Mouse (Mus musculus) limb, embryonic 12.5 days (tissue): ENCODE data around the gene Plekhm2. TPM values are rescaled to one million over a fixed set of nuclear protein-coding genes. Genes with fewer than 3 reads are reported as not detected.

ENCODE experiments used
- ATAC-seq: fragments of 200-750 bp; cut with Nextera tagmentation; 2 replicates; pipeline ENCODE4 v1.8.0; 2017; ENCODE audit warnings: low read depth, moderate TSS enrichment; ENCODE audit not compliant: insufficient number of reproducible peaks, insufficient read depth, low FRiP score, low TSS enrichment
- H3K27ac ChIP-seq: fragments of 300-500 bp; sonication (generic); 2 replicates; pipeline ENCODE4 v1.5.1; 2016; ENCODE audit warnings: mild to moderate bottlenecking, moderate library complexity
- H3K27me3 ChIP-seq: fragments of 300-500 bp; sonication (generic); 2 replicates; pipeline ENCODE4 v1.6.1; 2016; ENCODE audit warnings: mild to moderate bottlenecking, moderate library complexity
- H3K36me3 ChIP-seq: fragments of 300-500 bp; sonication (generic); 2 replicates; pipeline ENCODE4 v1.6.1; 2016; ENCODE audit warnings: mild to moderate bottlenecking, moderate library complexity
- H3K4me1 ChIP-seq: fragments of 300-500 bp; sonication (generic); replicated peaks from 2 replicates; pipeline ENCODE4 v1.6.1; 2016
- H3K4me2 ChIP-seq: fragments of 300-500 bp; sonication (generic); 2 replicates; pipeline ENCODE4 v1.6.1; 2016; ENCODE audit warnings: mild to moderate bottlenecking, moderate library complexity
- H3K4me3 ChIP-seq: fragments of 300-500 bp; sonication (generic); replicated peaks from 2 replicates; pipeline ENCODE4 v1.5.1; 2016; ENCODE audit warnings: mild to moderate bottlenecking
- H3K9ac ChIP-seq: fragments of 300-500 bp; sonication (generic); replicated peaks from 2 replicates; pipeline ENCODE4 v1.6.1; 2016; ENCODE audit warnings: mild to moderate bottlenecking, moderate library complexity
- H3K9me3 ChIP-seq: fragments of 300-500 bp; sonication (generic); 2 replicates; pipeline ENCODE4 v1.6.1; 2016; ENCODE audit warnings: mild to moderate bottlenecking, moderate library complexity
- WGBS: fragments of 180-500 bp; shearing (Covaris S2); methylation state at CpG from one replicate; pipeline ENCODE4 v1.1.7; 2016; 5-methylcytosine and 5-hydroxymethylcytosine counted together
- polyA plus RNA-seq: library from polyadenylated mRNA; unstranded; fragments of >200 nt; fragmentation: Nextera tagmentation; extraction: Ambion mirVana; gene quantifications from 2 replicates; pipeline ENCODE4 v1.2.1, GENCODE M21; 2016

Gene Plekhm2
- polyA plus RNA-seq, 1 experiment from 2014 or later = 7.4 TPM

GRCm38 (mm10) chr4:141648262-141648661 is 16.4 kb downstream of the Plekhm2 start:
- peaks cover 24% of the 10 kb centered on the region for H3K4me1 ChIP-seq
- no peak overlapping the region for H3K4me3 ChIP-seq
- no peaks in the 10 kb centered on the region for H3K9me3 ChIP-seq
- no peak overlapping the region for H3K9ac ChIP-seq
- no peak for ATAC-seq
- H3K27me3 ChIP-seq = no peaks in the 10 kb centered on the region
- peak overlapping the region; percentile 80; the same call in 1 of the 2 replicates for H3K27ac ChIP-seq
- no peak overlapping the region for H3K4me2 ChIP-seq
- WGBS = 94% methylated on average over 5 of the region's 5 CpGs
- peaks cover 43% of the 10 kb centered on the region for H3K36me3 ChIP-seq

- Histone ChIP-seq H3K27ac (no peak overlapping the region), H3K36me3 (peaks cover 40% of the 10 kb centered on the region), H3K4me1 (peaks cover 24% of the 10 kb centered on the region), H3K27me3 (no peaks in the 10 kb centered on the region), H3K4me3 (no peak overlapping the region), H3K4me2 (no peak overlapping the region), H3K9me3 (no peaks in the 10 kb centered on the region), H3K9ac (no peak overlapping the region)
- ATAC-seq = no peak
- 78% methylated on average over 3 of the region's 3 CpGs for WGBS
Measured at GRCm38 (mm10) chr4:141647187-141647586, 17.5 kb downstream of the Plekhm2 start.

GRCm38 (mm10) chr4:141645988-141646387 is 18.7 kb downstream of the Plekhm2 start:
- no peak overlapping the region for H3K4me3 ChIP-seq
- WGBS = 91% methylated on average over 8 of the region's 8 CpGs
- H3K4me1 ChIP-seq = peaks cover 24% of the 10 kb centered on the region
- no peak overlapping the region for H3K9ac ChIP-seq
- no peaks in the 10 kb centered on the region for H3K27me3 ChIP-seq
- H3K4me2 ChIP-seq = no peak overlapping the region
- H3K9me3 ChIP-seq = no peaks in the 10 kb centered on the region
- H3K27ac ChIP-seq = no peak overlapping the region
- ATAC-seq = no peak
- peaks cover 44% of the 10 kb centered on the region for H3K36me3 ChIP-seq

- no peak overlapping the region for H3K9ac ChIP-seq
- H3K27me3 ChIP-seq = no peaks in the 10 kb centered on the region
- 77% methylated on average over 7 of the region's 7 CpGs for WGBS
- H3K27ac ChIP-seq = peak overlapping the region; percentile 50; the same call in 1 of the 2 replicates
- H3K4me2 ChIP-seq = no peak overlapping the region
- ATAC-seq = peak; percentile 23; the same call in 1 of the 2 replicates
- peaks cover 8% of the 10 kb centered on the region for H3K4me1 ChIP-seq
- no peaks in the 10 kb centered on the region for H3K9me3 ChIP-seq
- no peak overlapping the region for H3K4me3 ChIP-seq
- H3K36me3 ChIP-seq = peaks cover 56% of the 10 kb centered on the region
Measured at GRCm38 (mm10) chr4:141643118-141643855, 21.4 kb downstream of the Plekhm2 start.

GRCm38 (mm10) chr4:141641961-141642811 is 22.5 kb downstream of the Plekhm2 start:
- WGBS = 91% methylated on average over 25 of the region's 25 CpGs
- no peak overlapping the region for H3K9ac ChIP-seq
- H3K4me1 ChIP-seq = peaks cover 7% of the 10 kb centered on the region
- no peak overlapping the region for H3K27ac ChIP-seq
- no peak overlapping the region for H3K4me2 ChIP-seq
- H3K4me3 ChIP-seq = no peak overlapping the region
- ATAC-seq = no peak
- peaks cover 58% of the 10 kb centered on the region for H3K36me3 ChIP-seq
- no peaks in the 10 kb centered on the region for H3K27me3 ChIP-seq
- H3K9me3 ChIP-seq = no peaks in the 10 kb centered on the region

GRCm38 (mm10) chr4:141641353-141641771 is 23.3 kb downstream of the Plekhm2 start:
- 87% methylated on average over 7 of the region's 7 CpGs for WGBS
- no peak overlapping the region for H3K9ac ChIP-seq
- H3K36me3 ChIP-seq = peaks cover 61% of the 10 kb centered on the region
- no peaks in the 10 kb centered on the region for H3K27me3 ChIP-seq
- H3K4me1 ChIP-seq = peaks cover 7% of the 10 kb centered on the region
- no peak overlapping the region for H3K4me2 ChIP-seq
- no peak for ATAC-seq
- H3K4me3 ChIP-seq = no peak overlapping the region
- H3K27ac ChIP-seq = no peak overlapping the region
- H3K9me3 ChIP-seq = no peaks in the 10 kb centered on the region

- Histone ChIP-seq H3K27ac (no peak overlapping the region), H3K4me3 (no peak overlapping the region), H3K4me1 (peaks cover 7% of the 10 kb centered on the region), H3K9me3 (no peaks in the 10 kb centered on the region), H3K36me3 (peaks cover 74% of the 10 kb centered on the region), H3K27me3 (no peaks in the 10 kb centered on the region), H3K4me2 (no peak overlapping the region), H3K9ac (no peak overlapping the region)
- 77% methylated on average over 11 of the region's 11 CpGs for WGBS
- no peak for ATAC-seq
Measured at GRCm38 (mm10) chr4:141639474-141639873, 25.2 kb downstream of the Plekhm2 start.

- peaks cover 90% of the 10 kb centered on the region for H3K36me3 ChIP-seq
- no peaks in the 10 kb centered on the region for H3K4me1 ChIP-seq
- H3K4me2 ChIP-seq = no peak overlapping the region
- ATAC-seq = no peak
- H3K4me3 ChIP-seq = no peak overlapping the region
- no peak overlapping the region for H3K27ac ChIP-seq
- no peaks in the 10 kb centered on the region for H3K27me3 ChIP-seq
- no peak overlapping the region for H3K9ac ChIP-seq
- 92% methylated on average over 5 of the region's 5 CpGs for WGBS
- no peaks in the 10 kb centered on the region for H3K9me3 ChIP-seq
Measured at GRCm38 (mm10) chr4:141636693-141637092, 28.0 kb downstream of the Plekhm2 start.

- 50% methylated on average over 9 of the region's 9 CpGs for WGBS
- no peak overlapping the region for H3K4me2 ChIP-seq
- H3K27me3 ChIP-seq = no peaks in the 10 kb centered on the region
- no peak overlapping the region for H3K4me3 ChIP-seq
- no peak for ATAC-seq
- peaks cover 90% of the 10 kb centered on the region for H3K36me3 ChIP-seq
- no peak overlapping the region for H3K27ac ChIP-seq
- H3K9ac ChIP-seq = no peak overlapping the region
- no peaks in the 10 kb centered on the region for H3K9me3 ChIP-seq
- no peaks in the 10 kb centered on the region for H3K4me1 ChIP-seq
Measured at GRCm38 (mm10) chr4:141635991-141636390, 28.7 kb downstream of the Plekhm2 start.

- WGBS = 94% methylated on average over 21 of the region's 21 CpGs
- peaks cover 92% of the 10 kb centered on the region for H3K36me3 ChIP-seq
Measured at GRCm38 (mm10) chr4:141632111-141632873, 32.4 kb downstream of the Plekhm2 start.

GRCm38 (mm10) chr4:141631250-141631649 is 33.4 kb downstream of the Plekhm2 start:
- H3K9me3 ChIP-seq = no peaks in the 10 kb centered on the region
- no peaks in the 10 kb centered on the region for H3K27me3 ChIP-seq
- no peaks in the 10 kb centered on the region for H3K4me1 ChIP-seq
- no peak overlapping the region for H3K4me3 ChIP-seq
- ATAC-seq = no peak
- no peak overlapping the region for H3K9ac ChIP-seq
- WGBS = 94% methylated on average over 20 of the region's 20 CpGs
- H3K4me2 ChIP-seq = no peak overlapping the region
- no peak overlapping the region for H3K27ac ChIP-seq
- H3K36me3 ChIP-seq = peaks cover 92% of the 10 kb centered on the region

More at GRCm38 (mm10) chr4:141632111-141632873, 32.4 kb downstream of the Plekhm2 start:
- H3K4me2 ChIP-seq = no peak overlapping the region
- no peak overlapping the region for H3K27ac ChIP-seq
- no peaks in the 10 kb centered on the region for H3K27me3 ChIP-seq
- ATAC-seq = no peak
- no peak overlapping the region for H3K4me3 ChIP-seq
- H3K9me3 ChIP-seq = no peaks in the 10 kb centered on the region
- H3K9ac ChIP-seq = no peak overlapping the region
- H3K4me1 ChIP-seq = no peaks in the 10 kb centered on the region
